Mouse (Mus musculus): ENCODE results near the gene Bgn.

GRCm38 (mm10) chrX:73520692-73521091 is 37.3 kb downstream of the Bgn start:
- no peak for TF ChIP-seq CTCF (IDR thresholded peaks at IDR 0.05; ENCODE audit: borderline replicate concordance, insufficient read depth, low read depth, low read length)
- TF ChIP-seq POLR2A (IDR thresholded peaks at IDR 0.05; ENCODE audit: borderline replicate concordance, insufficient read depth, low read length), result no peak

Measured in cerebellum, adult 2 months (tissue).